ENCODE assay signal across 8 mouse cellular contexts in the genomic region with DNA sequence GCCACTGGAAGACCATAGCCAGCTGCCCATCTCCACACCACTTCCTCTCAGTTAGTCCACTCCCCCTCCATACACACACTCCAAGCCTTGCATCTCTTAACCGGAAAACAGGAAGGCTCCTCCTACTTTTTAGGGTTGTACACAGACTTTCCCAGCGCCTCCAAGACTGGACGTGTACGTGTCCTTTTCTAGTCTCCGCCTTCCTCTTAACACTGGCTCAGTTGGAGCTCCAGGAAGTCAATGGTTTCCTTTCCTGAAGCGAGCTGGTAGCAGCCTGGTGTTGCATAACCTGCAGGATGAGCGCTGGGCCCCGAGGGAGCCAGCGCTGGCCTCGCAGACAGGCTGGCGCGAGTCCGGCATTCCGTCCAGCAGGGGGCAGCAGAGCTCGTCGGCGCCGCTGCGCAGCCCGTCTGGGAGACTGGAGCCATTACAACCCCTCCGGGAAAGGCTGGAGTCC.
DNase-seq lines count a peak whose midpoint lies in the region; ATAC-seq and TF ChIP-seq lines count a peak whose summit lies in the region.

No protein-coding gene starts in this region.

- 0 out of 2 replicates have a peak, but pooled peaks cover 6% of the 10 kb centered on the region for H3K4me1 ChIP-seq in lung, embryonic 14.5 days (ENCODE audit: insufficient read depth)

- peak overlapping the region; percentile 46 for H3K4me2 ChIP-seq in lung, embryonic 14.5 days

- H3K27me3 ChIP-seq in lung, embryonic 14.5 days (ENCODE audit: insufficient read depth, low read length) = no peaks in the 10 kb centered on the region

- H3K9ac ChIP-seq in lung, embryonic 14.5 days = no peak overlapping the region

- no peaks in the 10 kb centered on the region for H3K36me3 ChIP-seq in lung, embryonic 14.5 days (ENCODE audit: insufficient read depth)

- no peaks in the 10 kb centered on the region for H3K9me3 ChIP-seq in lung, embryonic 14.5 days (ENCODE audit: low read depth, low read length)

- peak; percentile 96 for TF ChIP-seq CTCF in lung, embryonic 14.5 days (IDR thresholded peaks at IDR 0.05; ENCODE audit: low read depth)

- H3K4me3 ChIP-seq in lung, embryonic 14.5 days (ENCODE audit: low read depth, low read length) = peak overlapping the region; percentile 7; the same call in 1 of the 2 replicates

- ATAC-seq in frontal cortex, adult (ENCODE audit: low TSS enrichment) = peak; percentile 76
- peak; percentile 96 to 98 for ATAC-seq in hematopoietic stem cell, adult 5-6 weeks (replicated peaks in 1 of 2; ENCODE audit: insufficient read depth in 1 of 2, low FRiP score in 2 of 2, low TSS enrichment in 1 of 2, low read depth in 1 of 2, poor library complexity in 2 of 2, severe bottlenecking in 2 of 2)
- ATAC-seq in lung, embryonic 14.5 days (ENCODE audit: insufficient read depth) = peak; percentile 94
- peak; percentile 82 for ATAC-seq in neutrophil, adult 5-6 weeks (ENCODE audit: extremely low read depth, insufficient number of reproducible peaks, low FRiP score, poor library complexity, severe bottlenecking)

- WGBS in lung, embryonic 14.5 days = 2% methylated on average over 21 of the region's 21 CpGs

- peak; percentile 94 for DNase-seq in Muller cell, postnatal 12 days (ENCODE audit: inconsistent ontology term)
- DNase-seq in cerebellum, adult 9-10 months = peak; percentile 84
- peak; percentile 81 to 92 for DNase-seq in layer of hippocampus, adult 8-10 months (ENCODE audit: low spot score in 2 of 2)
- DNase-seq in lung, embryonic 14.5 days = peak; percentile 98
- DNase-seq in thymus, adult 18-20 months = peak; percentile 47 to 56

- H3K27ac ChIP-seq in lung, embryonic 14.5 days (ENCODE audit: low read depth) = peak overlapping the region; percentile 64; the same call in 1 of the 2 replicates

Comparison
In these comparisons a context has a peak if more than half of its experiments do, and no peak if none do; other contexts are left out.
1. Peak in every context shown above with its lines: DNase-seq, ATAC-seq, H3K4me3 ChIP-seq and H3K27ac ChIP-seq.